Mouse (Mus musculus): ENCODE measurements at regions not wholly inside any gene's neighbourhood (a gene's known extent, or its start where the extent isn't known, plus 50 kb on each side); places are given as distances from the start of the nearest gene placed in this dataset.

GRCm38 (mm10) chr15:57542630-57543029 lies 65.2 kb upstream of the Slc22a22 start:
- peak; percentile 52 to 59 for DNase-seq

GRCm38 (mm10) chr15:57535514-57535913 lies 58.1 kb upstream of the Slc22a22 start:
- no peak for DNase-seq
